Mouse (Mus musculus) thymus, adult 2 months (tissue): ENCODE measurements around the gene Wdpcp.

Source experiments
- CTCF ChIP-seq: fragments of 200-500 bp; IDR thresholded peaks from 2 replicates; pipeline ENCODE4 v1.5.1; 2012; ENCODE audit warnings: mild to moderate bottlenecking, control low read depth, low read length, moderate library complexity, borderline replicate concordance; ENCODE audit not compliant: control insufficient read depth, poor library complexity, insufficient read depth; ENCODE audit errors: extremely low read depth
- POLR2A ChIP-seq: fragments of 200-500 bp; IDR thresholded peaks from 2 replicates; pipeline ENCODE4 v1.6.1; 2012; ENCODE audit warnings: mild to moderate bottlenecking, low read length, control low read depth, moderate library complexity; ENCODE audit not compliant: control insufficient read depth, poor library complexity, insufficient read depth; ENCODE audit errors: extremely low read depth

DNA sequence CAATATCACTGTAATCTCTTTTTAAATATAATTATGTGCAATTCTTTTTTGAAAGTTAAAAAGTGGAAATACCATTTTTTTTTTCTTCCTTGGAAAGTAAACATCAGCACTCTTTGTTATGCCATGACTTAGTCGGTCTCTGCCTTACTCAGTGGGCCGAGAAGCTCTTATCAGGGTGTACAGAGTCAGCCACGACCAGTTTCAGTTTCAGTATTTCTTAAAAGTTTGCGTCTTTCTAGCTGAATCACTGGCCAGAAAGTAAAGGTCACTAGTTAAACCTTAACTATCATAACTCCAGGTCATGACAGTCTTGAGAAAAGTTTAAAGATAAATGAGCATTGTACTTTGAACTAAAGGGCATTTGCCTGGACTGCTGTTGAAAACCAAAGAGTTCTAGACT is 22.3 kb upstream of the Wdpcp start:
- TF ChIP-seq POLR2A (no peak), CTCF (no peak)
